Mouse (Mus musculus) CD4-positive, CD25-positive, alpha-beta regulatory T cell, adult 2 months (primary cell): ENCODE results near the gene Cntrob.
"Not testable (repeated sequence)": the region's sequence is repeated elsewhere in the genome, so short reads cannot be mapped to it uniquely, and the experiment has no call there.

ENCODE experiments used
- DNase-seq: peaks from one replicate; pipeline ENCODE4 v3.0.0-alpha.2; 2012; ENCODE audit warnings: low read depth, low spot score

Gene Cntrob

GRCm38 (mm10) chr11:69340161-69341131 is 16.9 kb upstream of the Cntrob start, which contains the start of gene Rnf227:
Gene Rnf227 (plus strand): TSS chr11:69340461.
- DNase-seq, result peak; percentile 88

- no peak for DNase-seq
Observed at GRCm38 (mm10) chr11:69334796-69335195, 11.2 kb upstream of the Cntrob start.

GRCm38 (mm10) chr11:69333922-69334321 is 10.3 kb upstream of the Cntrob start:
- peak; percentile 53 for DNase-seq

GRCm38 (mm10) chr11:69332713-69333253 is 9.2 kb upstream of the Cntrob start:
- no peak for DNase-seq

- DNase-seq, result peak; percentile 84
Observed at GRCm38 (mm10) chr11:69331929-69332405, 8.4 kb upstream of the Cntrob start.

GRCm38 (mm10) chr11:69331152-69331551 is 7.6 kb upstream of the Cntrob start:
- no peak for DNase-seq

- DNase-seq, result no peak
Observed at GRCm38 (mm10) chr11:69328517-69328916, 4.9 kb upstream of the Cntrob start.

- no peak for DNase-seq
Observed at GRCm38 (mm10) chr11:69327648-69328047, 4.1 kb upstream of the Cntrob start.

- DNase-seq, result no peak
Observed at GRCm38 (mm10) chr11:69327157-69327442, 3.5 kb upstream of the Cntrob start.

GRCm38 (mm10) chr11:69326408-69327156 is 3.0 kb upstream of the Cntrob start:
- DNase-seq, result peak; percentile 52

GRCm38 (mm10) chr11:69325628-69326407 is 2.2 kb upstream of the Cntrob start, which contains the start of gene Kcnab3:
Gene Kcnab3 (plus strand): TSS chr11:69326258.
- DNase-seq, result peak; percentile 95

GRCm38 (mm10) chr11:69324749-69325148 is 1.2 kb upstream of the Cntrob start:
- DNase-seq, result no peak

- no peak for DNase-seq
Observed at GRCm38 (mm10) chr11:69322693-69323471, 693 bp downstream of the Cntrob start.

- no peak for DNase-seq
Observed at GRCm38 (mm10) chr11:69322010-69322409, 1.6 kb downstream of the Cntrob start.

- no peak for DNase-seq
Observed at GRCm38 (mm10) chr11:69321580-69321979, 2.0 kb downstream of the Cntrob start.

- DNase-seq, result not testable (repeated sequence)
Observed at GRCm38 (mm10) chr11:69318000-69318399, 5.6 kb downstream of the Cntrob start.

- no peak for DNase-seq
Observed at GRCm38 (mm10) chr11:69316361-69316760, 7.2 kb downstream of the Cntrob start.

GRCm38 (mm10) chr11:69311266-69311665 is 12.3 kb downstream of the Cntrob start:
- DNase-seq, result no peak

- DNase-seq, result no peak
Observed at GRCm38 (mm10) chr11:69306039-69306438, 17.5 kb downstream of the Cntrob start.

- no peak for DNase-seq
Observed at GRCm38 (mm10) chr11:69305291-69305690, 18.3 kb downstream of the Cntrob start.
